Mouse (Mus musculus) limb, embryonic 13.5 days (tissue): ENCODE measurements around the gene Trim23. TPM values are rescaled to one million over a fixed set of nuclear protein-coding genes. Genes with fewer than 3 reads are reported as not detected.
A peak's percentile ranks its signal among the peaks of the same experiment; 100 is the strongest.
"Not testable (repeated sequence)": the region's sequence is repeated elsewhere in the genome, so short reads cannot be mapped to it uniquely, and the experiment has no call there.

Source experiments
- ATAC-seq: fragments of 200-750 bp; cut with Nextera tagmentation; 2 replicates; pipeline ENCODE4 v1.8.0; 2017; ENCODE audit warnings: low read depth, moderate number of reproducible peaks, moderate TSS enrichment; ENCODE audit not compliant: low FRiP score
- H3K27ac ChIP-seq: fragments of 300-500 bp; sonication (generic); 2 replicates; pipeline ENCODE4 v1.5.1; 2015; ENCODE audit warnings: inconsistent platforms, mild to moderate bottlenecking, moderate library complexity
- H3K27me3 ChIP-seq: fragments of 300-500 bp; sonication (generic); 2 replicates; pipeline ENCODE4 v1.6.1; 2015; ENCODE audit warnings: mild to moderate bottlenecking, inconsistent platforms
- H3K36me3 ChIP-seq: fragments of 300-500 bp; sonication (generic); 2 replicates; pipeline ENCODE4 v1.6.1; 2015; ENCODE audit warnings: inconsistent platforms, mild to moderate bottlenecking, moderate library complexity
- H3K4me1 ChIP-seq: fragments of 300-500 bp; sonication (generic); 2 replicates; pipeline ENCODE4 v1.6.1; 2015; ENCODE audit warnings: inconsistent platforms
- H3K4me2 ChIP-seq: fragments of 300-500 bp; sonication (generic); replicated peaks from 2 replicates; pipeline ENCODE4 v1.6.1; 2015; ENCODE audit warnings: inconsistent platforms, mild to moderate bottlenecking, moderate library complexity
- H3K4me3 ChIP-seq: fragments of 300-500 bp; sonication (generic); 2 replicates; pipeline ENCODE4 v1.5.1; 2015; ENCODE audit warnings: moderate library complexity, mild to moderate bottlenecking, inconsistent platforms
- H3K9ac ChIP-seq: fragments of 300-500 bp; sonication (generic); 2 replicates; pipeline ENCODE4 v1.6.1; 2015; ENCODE audit warnings: mild to moderate bottlenecking, inconsistent platforms
- H3K9me3 ChIP-seq: fragments of 300-500 bp; sonication (generic); 2 replicates; pipeline ENCODE4 v1.6.1; 2016; ENCODE audit warnings: inconsistent platforms
- WGBS: fragments of 180-500 bp; shearing (Covaris S2); methylation state at CpG from one replicate; pipeline ENCODE4 v1.1.7; 2015; 5-methylcytosine and 5-hydroxymethylcytosine counted together
- polyA plus RNA-seq: library from polyadenylated mRNA; unstranded; fragments of >200 nt; fragmentation: Nextera tagmentation; extraction: Ambion mirVana; gene quantifications from 2 replicates; pipeline ENCODE4 v1.2.1, GENCODE M21; 2015

Trim23 gene
- polyA plus RNA-seq, 1 experiment from 2014 or later = 24.1 TPM

DNA sequence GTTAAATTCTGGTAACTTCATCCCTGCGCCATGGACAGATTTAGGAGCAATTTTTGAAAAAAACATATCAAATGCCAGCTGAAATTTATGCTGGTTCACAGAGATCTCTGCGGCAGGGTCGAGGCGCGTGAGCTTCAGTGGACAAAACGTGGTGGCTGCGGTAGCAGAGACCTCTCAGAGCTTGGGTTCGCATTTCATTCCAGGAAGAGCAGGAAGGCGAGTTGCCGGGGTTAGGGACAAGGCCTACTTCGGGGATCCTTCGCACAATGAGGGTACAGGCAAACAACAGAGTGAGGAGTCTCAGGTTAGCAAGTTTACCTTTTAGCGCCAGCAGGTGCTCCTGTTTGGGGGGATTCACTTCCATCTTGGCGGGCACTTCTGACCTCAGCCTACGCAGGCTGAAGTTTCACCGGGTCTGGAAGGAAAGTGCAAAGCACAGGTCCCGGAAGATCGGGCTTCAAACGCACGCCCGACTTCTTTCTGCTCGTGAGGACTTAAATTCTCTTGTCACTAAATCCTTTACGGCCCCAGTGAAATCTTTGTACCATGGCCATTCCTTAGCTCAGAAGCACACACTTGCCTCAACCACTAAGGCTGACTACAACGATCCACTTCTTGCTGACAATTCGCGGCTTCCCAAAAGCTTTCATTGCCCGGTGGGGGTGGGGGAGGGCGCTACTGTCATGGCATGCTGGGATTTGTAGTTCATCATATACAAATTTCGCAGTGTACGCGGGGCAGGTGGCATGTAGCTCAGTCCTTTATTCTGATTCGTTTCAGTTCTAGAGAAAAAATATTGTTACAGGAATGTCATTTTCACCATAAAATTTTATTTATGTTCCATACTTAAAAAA is 574 bp upstream of the Trim23 start, which contains the start of gene Trappc13:
TSS of gene Trappc13 (minus strand) at position 674 of the 854 bp plus-strand sequence.
- Histone ChIP-seq H3K9ac (peak within 1 kb of the TSS; percentile 91), H3K27ac (peak within 1 kb of the TSS; percentile 84), H3K4me1 (peaks cover 13% of the 10 kb centered on the region), H3K36me3 (peaks cover 15% of the 10 kb centered on the region), H3K27me3 (no peaks in the 10 kb centered on the region), H3K4me3 (peak within 1 kb of the TSS; percentile 88), H3K4me2 (peak within 1 kb of the TSS; percentile 78), H3K9me3 (no peaks in the 10 kb centered on the region)
- ATAC-seq = peak; percentile 89
- WGBS = under 1% methylated on average over 32 of the region's 32 CpGs

DNA sequence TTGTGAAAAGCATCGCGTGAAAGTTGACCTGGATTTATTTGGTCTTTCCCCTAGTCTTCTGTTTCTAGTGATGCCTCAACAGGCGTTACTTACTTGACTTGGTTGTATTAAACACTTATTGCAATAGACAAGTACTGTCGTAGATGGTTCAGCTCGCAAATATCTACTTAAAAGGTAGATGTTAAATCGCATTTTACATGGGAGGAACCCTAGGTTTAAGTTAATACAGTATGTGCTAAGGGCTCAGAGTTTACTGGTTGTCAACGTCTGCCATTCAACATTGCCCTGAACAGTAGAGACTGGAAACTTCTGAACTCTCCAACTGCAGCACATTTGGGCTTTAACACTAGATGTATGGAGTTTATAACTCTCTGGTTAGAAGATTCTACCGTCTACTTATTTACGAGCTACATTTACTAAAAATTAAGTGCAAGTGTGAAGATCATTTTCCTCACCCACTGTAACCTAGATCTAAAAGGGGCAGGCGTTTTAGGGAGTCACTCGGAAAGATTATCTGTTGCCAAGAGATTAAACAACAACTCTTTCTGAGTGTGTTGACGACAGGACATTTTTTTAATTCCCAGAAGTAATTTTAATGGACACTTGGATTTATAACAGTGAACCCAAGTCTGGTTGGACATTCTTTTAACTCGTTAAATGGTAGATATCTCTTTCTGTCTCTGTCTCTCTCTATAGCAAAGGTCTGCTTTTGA is 735 bp downstream of the Trim23 start:
- no peaks in the 10 kb centered on the region for H3K9me3 ChIP-seq
- peak overlapping the region; percentile 84 for H3K27ac ChIP-seq
- H3K36me3 ChIP-seq = peaks cover 19% of the 10 kb centered on the region
- peak overlapping the region; percentile 88 for H3K4me3 ChIP-seq
- H3K27me3 ChIP-seq = no peaks in the 10 kb centered on the region
- no peak for ATAC-seq
- H3K9ac ChIP-seq = peak overlapping the region; percentile 91
- H3K4me1 ChIP-seq = peaks cover 13% of the 10 kb centered on the region
- WGBS = 18% methylated on average over 13 of the region's 13 CpGs
- H3K4me2 ChIP-seq = peak overlapping the region; percentile 71

DNA sequence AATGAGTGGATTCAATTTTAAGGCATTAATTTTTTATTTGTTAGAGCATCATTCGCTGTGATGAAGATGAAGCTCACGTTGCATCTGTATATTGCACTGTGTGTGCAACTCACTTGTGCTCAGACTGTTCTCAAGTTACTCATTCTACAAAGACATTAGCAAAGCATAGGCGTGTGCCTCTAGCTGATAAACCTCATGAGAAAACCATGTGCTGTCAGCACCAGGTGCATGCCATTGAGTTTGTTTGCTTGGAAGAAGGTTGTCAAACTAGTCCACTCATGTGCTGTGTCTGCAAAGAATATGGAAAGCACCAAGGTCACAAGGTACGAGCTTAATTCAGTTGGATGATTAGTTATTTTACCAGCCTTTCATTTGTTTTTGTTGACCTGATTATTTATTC is 8.8 kb downstream of the Trim23 start:
- H3K36me3 ChIP-seq = peaks cover 40% of the 10 kb centered on the region
- no peak for ATAC-seq
- WGBS = 84% methylated on average over 4 of the region's 4 CpGs

DNA sequence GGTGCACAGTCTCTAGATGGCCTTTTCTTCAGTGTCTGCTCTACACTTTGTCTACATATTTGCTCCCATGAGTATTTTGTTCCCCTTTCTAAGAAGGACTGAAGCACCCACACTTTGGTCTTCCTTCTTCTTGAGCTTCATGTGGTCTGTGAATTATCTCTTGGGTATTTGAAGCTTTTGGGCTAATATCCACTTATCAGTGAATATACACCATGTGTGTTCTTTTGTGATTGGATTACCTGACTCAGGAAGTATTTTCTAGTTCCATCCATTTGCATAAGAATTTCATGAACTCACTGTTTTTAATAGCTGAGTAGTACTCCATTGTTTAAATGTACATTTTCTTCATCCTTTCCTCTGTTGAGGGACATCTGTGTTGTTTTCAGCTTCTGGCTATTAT is 17.3 kb downstream of the Trim23 start:
- not testable (repeated sequence) for H3K9ac ChIP-seq, H3K4me1 ChIP-seq, H3K9me3 ChIP-seq, H3K27me3 ChIP-seq, ATAC-seq, H3K4me3 ChIP-seq, H3K4me2 ChIP-seq, H3K27ac ChIP-seq
- peaks cover 56% of the 10 kb centered on the region for H3K36me3 ChIP-seq

More for the DNA sequence above, 8.8 kb downstream of the Trim23 start:
- Histone ChIP-seq H3K27ac (no peak overlapping the region), H3K9ac (no peak overlapping the region), H3K9me3 (no peaks in the 10 kb centered on the region), H3K27me3 (no peaks in the 10 kb centered on the region), H3K4me2 (no peak overlapping the region), H3K4me3 (no peak overlapping the region), H3K4me1 (no peaks in the 10 kb centered on the region)

DNA sequence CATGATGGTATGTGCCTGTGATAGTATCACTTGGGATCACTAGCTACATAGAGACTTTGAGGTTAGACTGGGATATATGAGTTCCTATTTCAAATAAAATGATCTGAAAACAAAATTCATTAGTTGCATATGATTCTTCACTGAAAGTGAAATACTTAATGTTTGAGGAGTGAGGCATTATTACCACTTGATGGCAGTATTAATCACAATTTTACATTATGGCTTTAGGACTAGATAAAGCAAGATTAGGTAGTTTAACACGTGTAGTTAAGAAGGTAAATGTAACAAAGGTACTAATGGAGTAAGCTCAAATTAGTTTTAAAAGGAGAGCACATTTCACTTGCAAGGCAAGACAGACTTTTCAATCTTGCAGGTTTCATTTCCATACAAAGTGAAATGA is 25.7 kb downstream of the Trim23 start:
- Histone ChIP-seq H3K9ac (no peak overlapping the region), H3K27me3 (no peaks in the 10 kb centered on the region), H3K9me3 (no peaks in the 10 kb centered on the region), H3K27ac (no peak overlapping the region), H3K4me3 (no peak overlapping the region), H3K4me1 (no peaks in the 10 kb centered on the region), H3K36me3 (peaks cover 32% of the 10 kb centered on the region), H3K4me2 (no peak overlapping the region)
- no peak for ATAC-seq
- 83% methylated on average over 1 of the region's 1 CpGs for WGBS

DNA sequence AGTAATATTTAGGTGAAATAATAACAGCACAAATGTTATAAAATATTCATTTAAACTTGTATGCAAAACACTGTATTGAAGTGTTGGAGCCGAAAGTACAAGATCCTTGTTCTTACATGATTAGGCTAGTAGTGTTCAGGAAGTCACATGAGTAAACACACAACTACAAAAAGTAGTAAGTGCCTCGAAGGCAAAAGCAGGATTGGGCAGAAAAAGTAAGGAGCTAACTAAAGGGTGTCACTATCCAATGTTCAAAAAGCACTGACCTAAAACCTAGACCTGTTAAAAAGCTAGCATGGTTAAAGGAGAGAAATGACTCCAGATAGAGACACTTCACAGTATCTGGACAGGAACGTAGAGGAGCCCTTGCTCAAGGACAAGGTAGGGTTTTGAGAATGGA is 48.9 kb downstream of the Trim23 start:
- Histone ChIP-seq H3K27me3 (no peaks in the 10 kb centered on the region), H3K4me1 (peaks cover 17% of the 10 kb centered on the region), H3K36me3 (peaks cover 4% of the 10 kb centered on the region), H3K4me2 (peak overlapping the region; percentile 64), H3K9ac (peak overlapping the region; percentile 86), H3K9me3 (no peaks in the 10 kb centered on the region), H3K27ac (no peak overlapping the region), H3K4me3 (peak overlapping the region; percentile 74)
- no peak for ATAC-seq
- WGBS = 69% methylated on average over 3 of the region's 3 CpGs

DNA sequence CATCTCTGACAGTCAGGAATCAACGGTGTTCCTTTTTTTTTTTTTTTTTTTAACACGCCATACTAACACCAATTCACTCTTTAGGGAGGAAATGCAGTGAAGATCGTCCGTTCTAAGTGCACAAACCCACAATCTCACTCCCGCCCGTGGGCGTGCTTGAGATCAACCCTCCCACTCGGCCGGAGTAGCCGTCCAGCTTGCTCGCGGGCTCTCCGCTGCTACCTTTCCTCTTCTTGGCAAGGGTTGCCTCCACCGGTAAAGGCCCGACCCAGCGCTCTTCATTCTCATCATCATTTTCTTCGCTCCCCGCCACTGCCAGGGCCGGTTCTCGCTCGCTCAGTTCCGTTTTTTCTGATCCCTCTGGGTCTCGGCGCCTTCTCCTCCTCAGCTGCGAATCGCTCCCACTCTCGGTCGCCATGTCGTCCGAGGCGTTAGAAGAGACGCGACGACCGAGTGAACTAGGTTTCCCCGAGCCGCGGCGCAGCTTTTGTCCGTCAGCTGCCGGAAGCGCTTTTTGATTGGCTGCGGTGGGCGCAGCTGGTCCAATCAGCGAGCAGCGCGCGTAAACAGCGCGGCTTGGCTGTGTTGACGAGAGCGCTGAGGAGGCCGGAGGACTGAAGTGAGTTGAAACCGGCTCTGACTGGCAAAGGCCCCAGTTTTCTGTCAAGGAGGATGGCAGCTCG is 49.9 kb downstream of the Trim23 start, which contains the start of the genes Cenpk and Ppwd1:
TSS of gene Cenpk (plus strand) at position 228 of the 683 bp plus-strand sequence.
TSS of gene Ppwd1 (minus strand) at position 460 of the 683 bp plus-strand sequence.
- H3K9ac ChIP-seq = peak within 1 kb of the TSS; percentile 86
- peaks cover 17% of the 10 kb centered on the region for H3K4me1 ChIP-seq
- under 1% methylated on average over 55 of the region's 55 CpGs for WGBS
- H3K27ac ChIP-seq = peak within 1 kb of the TSS; percentile 93
- H3K9me3 ChIP-seq = no peaks in the 10 kb centered on the region
- H3K4me2 ChIP-seq = peak within 1 kb of the TSS; percentile 64
- peaks cover 9% of the 10 kb centered on the region for H3K36me3 ChIP-seq
- ATAC-seq = peak; percentile 99
- H3K27me3 ChIP-seq = no peaks in the 10 kb centered on the region
- H3K4me3 ChIP-seq = peak within 1 kb of the TSS; percentile 74

DNA sequence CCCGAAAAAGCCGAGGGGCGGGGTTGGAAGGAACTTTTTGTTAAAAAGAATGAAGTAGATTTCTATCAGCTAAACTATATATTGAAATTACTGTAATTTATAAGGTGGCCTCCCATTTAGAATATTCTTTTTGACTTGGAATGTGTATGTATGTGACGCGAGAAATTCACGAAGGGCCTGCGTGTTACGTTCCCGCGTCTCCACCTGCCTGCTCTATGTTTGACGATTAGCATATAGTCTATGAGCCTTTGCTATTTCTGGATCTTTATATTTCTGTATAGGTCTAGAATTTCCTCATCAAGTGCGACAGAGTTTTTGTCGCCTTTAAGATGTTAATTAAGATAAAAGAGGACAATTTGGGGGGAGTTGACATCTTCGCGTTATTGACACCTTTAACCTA is 50.6 kb downstream of the Trim23 start:
- Histone ChIP-seq H3K27ac (no peak overlapping the region), H3K9me3 (no peaks in the 10 kb centered on the region), H3K36me3 (peaks cover 9% of the 10 kb centered on the region), H3K27me3 (no peaks in the 10 kb centered on the region), H3K4me1 (peaks cover 17% of the 10 kb centered on the region), H3K4me3 (peak overlapping the region; percentile 74), H3K4me2 (peak overlapping the region; percentile 64), H3K9ac (peak overlapping the region; percentile 86)
- WGBS = 9% methylated on average over 15 of the region's 15 CpGs
- ATAC-seq = 0 out of 2 replicates have a peak, but pooled peaks have one; percentile 33

Other genes starting within 250 kb of the Trim23 start
- gene Nln, start 69.2 kb upstream of the Trim23 start, polyA plus RNA-seq = 15.0 and 15.7 TPM in 2 replicates
- gene Sgtb, start 69.1 kb upstream of the Trim23 start, polyA plus RNA-seq = 8.0 and 8.2 TPM in 2 replicates
- 60.0 and 60.9 TPM in 2 replicates for gene Trappc13, start 328 bp upstream of the Trim23 start, polyA plus RNA-seq
- 78.1 and 86.2 TPM in 2 replicates for gene Cenpk, start 49.8 kb downstream of the Trim23 start, polyA plus RNA-seq
- gene Ppwd1, start 50.0 kb downstream of the Trim23 start, polyA plus RNA-seq = 16.2 and 17.4 TPM in 2 replicates
- 4.6 and 5.8 TPM in 2 replicates for gene Adamts6, start 109.0 kb downstream of the Trim23 start, polyA plus RNA-seq